Mouse (Mus musculus): ENCODE measurements around the gene Mpc2. TPM values are rescaled to one million over a fixed set of nuclear protein-coding genes. Genes with fewer than 3 reads are reported as not detected.

The Mpc2 gene
- 100 to 1,000 TPM; 142 to 147 TPM for total RNA-seq (2021)

GRCm38 (mm10) chr1:165460360-165460800, at the start of gene Mpc2, which contains the start of gene Dcaf6:
Gene Mpc2, plus strand, starts transcription at chr1:165460637.
Gene Dcaf6, minus strand, starts transcription at chr1:165460475.
- intact Hi-C loops (cut with DNase I), result loop anchor here (10.0 kb wide), 1 partner anchor 184 kb away; no protein-coding TSS in a partner anchor
- DNase-seq (ENCODE audit: extremely low spot score in 1 of 2, low spot score in 2 of 2), result peak; percentile 99 to 100

GRCm38 (mm10) chr1:165421357-165421915, 39.0 kb upstream of the Mpc2 start:
- intact Hi-C loops (cut with DNase I), result no loop called here
- DNase-seq (ENCODE audit: extremely low spot score in 1 of 2, low spot score in 2 of 2), result no peak

- intact Hi-C loops (cut with DNase I), result no loop called here
- DNase-seq (ENCODE audit: extremely low spot score in 1 of 2, low spot score in 2 of 2), result no peak
These were observed 34.2 kb upstream of the Mpc2 start for GRCm38 (mm10) chr1:165426254-165426653.

GRCm38 (mm10) chr1:165432883-165433282, 27.6 kb upstream of the Mpc2 start:
- no peak for DNase-seq (ENCODE audit: extremely low spot score in 1 of 2, low spot score in 2 of 2)
- intact Hi-C loops (cut with DNase I), result no loop called here

- no peak for DNase-seq (ENCODE audit: extremely low spot score in 1 of 2, low spot score in 2 of 2)
- intact Hi-C loops (cut with DNase I), result no loop called here
These were observed 22.0 kb upstream of the Mpc2 start for GRCm38 (mm10) chr1:165438289-165439021.

GRCm38 (mm10) chr1:165440788-165441187, 19.6 kb upstream of the Mpc2 start:
- peak in 1 of 2 experiments; percentile 17 for DNase-seq (ENCODE audit: extremely low spot score in 1 of 2, low spot score in 2 of 2)
- intact Hi-C loops (cut with DNase I), result no loop called here

GRCm38 (mm10) chr1:165441201-165441600, 19.2 kb upstream of the Mpc2 start:
- intact Hi-C loops (cut with DNase I), result no loop called here
- no peak for DNase-seq (ENCODE audit: extremely low spot score in 1 of 2, low spot score in 2 of 2)

- intact Hi-C loops (cut with DNase I), result no loop called here
- no peak for DNase-seq (ENCODE audit: extremely low spot score in 1 of 2, low spot score in 2 of 2)
These were observed 18.7 kb upstream of the Mpc2 start for GRCm38 (mm10) chr1:165441719-165442118.

- DNase-seq (ENCODE audit: extremely low spot score in 1 of 2, low spot score in 2 of 2), result peak in 1 of 2 experiments; percentile 15
- intact Hi-C loops (cut with DNase I), result no loop called here
These were observed 1.4 kb upstream of the Mpc2 start for GRCm38 (mm10) chr1:165459041-165459502.

- intact Hi-C loops (cut with DNase I), result loop anchor here (10.0 kb wide), 1 partner anchor 185 kb away; no protein-coding TSS in a partner anchor
- peak; percentile 18 to 69 for DNase-seq (ENCODE audit: extremely low spot score in 1 of 2, low spot score in 2 of 2)
These were observed 795 bp upstream of the Mpc2 start for GRCm38 (mm10) chr1:165459503-165460181.

- intact Hi-C loops (cut with DNase I), result loop anchor here (10.0 kb wide), 1 partner anchor 184 kb away; no protein-coding TSS in a partner anchor
- DNase-seq (ENCODE audit: extremely low spot score in 1 of 2, low spot score in 2 of 2), result peak; percentile 99 to 100
These were observed 452 bp downstream of the Mpc2 start for GRCm38 (mm10) chr1:165460801-165461377.

- intact Hi-C loops (cut with DNase I), result loop anchor here (10.0 kb wide), 1 partner anchor 183 kb away; no protein-coding TSS in a partner anchor
- peak in 1 of 2 experiments; percentile 18 for DNase-seq (ENCODE audit: extremely low spot score in 1 of 2, low spot score in 2 of 2)
These were observed 1.2 kb downstream of the Mpc2 start for GRCm38 (mm10) chr1:165461681-165462080.

- intact Hi-C loops (cut with DNase I), result loop anchor here (10.0 kb wide), 1 partner anchor 182 kb away; no protein-coding TSS in a partner anchor
- DNase-seq (ENCODE audit: extremely low spot score in 1 of 2, low spot score in 2 of 2), result no peak
These were observed 2.4 kb downstream of the Mpc2 start for GRCm38 (mm10) chr1:165462861-165463260.

- DNase-seq (ENCODE audit: extremely low spot score in 1 of 2, low spot score in 2 of 2), result no peak
- intact Hi-C loops (cut with DNase I), result loop anchor here (10.0 kb wide), 1 partner anchor 180 kb away; no protein-coding TSS in a partner anchor
These were observed 4.1 kb downstream of the Mpc2 start for GRCm38 (mm10) chr1:165464574-165464973.

GRCm38 (mm10) chr1:165468971-165469370, 8.5 kb downstream of the Mpc2 start:
- intact Hi-C loops (cut with DNase I), result loop anchor here (10.0 kb wide), 1 partner anchor 176 kb away; no protein-coding TSS in a partner anchor
- DNase-seq (ENCODE audit: extremely low spot score in 1 of 2, low spot score in 2 of 2), result no peak

GRCm38 (mm10) chr1:165469717-165470116, 9.3 kb downstream of the Mpc2 start:
- intact Hi-C loops (cut with DNase I), result loop anchor here (10.0 kb wide), 1 partner anchor 175 kb away; no protein-coding TSS in a partner anchor
- no peak for DNase-seq (ENCODE audit: extremely low spot score in 1 of 2, low spot score in 2 of 2)

GRCm38 (mm10) chr1:165471490-165471889, 11.1 kb downstream of the Mpc2 start:
- no peak for DNase-seq (ENCODE audit: extremely low spot score in 1 of 2, low spot score in 2 of 2)
- intact Hi-C loops (cut with DNase I), result no loop called here

- intact Hi-C loops (cut with DNase I), result no loop called here
- DNase-seq (ENCODE audit: extremely low spot score in 1 of 2, low spot score in 2 of 2), result no peak
These were observed 24.3 kb downstream of the Mpc2 start, which contains the start of gene Adcy10 for GRCm38 (mm10) chr1:165484688-165485233. Gene Adcy10, plus strand, starts transcription at chr1:165485183.
